Mouse (Mus musculus) pancreas, adult 10 weeks (tissue): ENCODE data around the gene Lrp11. TPM values are rescaled to one million over a fixed set of nuclear protein-coding genes. Genes with fewer than 3 reads are reported as not detected.

Source experiments
- polyA plus RNA-seq: library from polyadenylated mRNA; stranded (reverse); fragments of 350-450 nt; fragmentation: Illumina TruSeq; extraction: RNeasy Lipid Tissue Mini Kit (QIAGEN cat#74804); gene quantifications from one replicate; pipeline ENCODE4 v1.2.3, GENCODE M21; 2015; ENCODE audit warnings: low read depth, low replicate concordance; ENCODE audit not compliant: insufficient read depth

Gene Lrp11
- polyA plus RNA-seq: 5.4 TPM

GRCm38 (mm10) chr10:7589592-7590233, at the start of gene Lrp11:
TSS of gene Lrp11 (plus strand) at chr10:7589800.

GRCm38 (mm10) chr10:7667342-7667802, 77.8 kb downstream of the Lrp11 start, which contains the start of gene Nup43:
TSS of gene Nup43 (plus strand) at chr10:7667503.

Other genes with a start within 250 kb of the Lrp11 start
- gene Ulbp1, start 116.2 kb upstream of the Lrp11 start, polyA plus RNA-seq: 0.35 TPM
- 2.4 TPM for gene Nup43, start 77.7 kb downstream of the Lrp11 start, polyA plus RNA-seq
- gene Pcmt1, start 91.3 kb downstream of the Lrp11 start, polyA plus RNA-seq: 8.4 TPM
- 5.3 TPM for gene Lats1, start 91.4 kb downstream of the Lrp11 start, polyA plus RNA-seq
- gene Katna1, start 136.2 kb downstream of the Lrp11 start, polyA plus RNA-seq: 10.8 TPM
- 27.4 TPM for gene Ginm1, start 203.0 kb downstream of the Lrp11 start, polyA plus RNA-seq
- 7.4 TPM for gene Ppil4, start 203.1 kb downstream of the Lrp11 start, polyA plus RNA-seq
- gene Zc3h12d, start 242.7 kb downstream of the Lrp11 start, polyA plus RNA-seq: not detected